Mouse (Mus musculus) left cerebral cortex, postnatal 14 days (tissue): ENCODE measurements around the gene Afmid. TPM values are rescaled to one million over a fixed set of nuclear protein-coding genes. Genes with fewer than 3 reads are reported as not detected.
A peak's percentile ranks its signal among the peaks of the same experiment; 100 is the strongest.

Source experiments
- DNase-seq, 2 experiments: peaks; one replicate each; pipeline ENCODE4 v3.0.0; 2021 to 2022; ENCODE audit warnings: low spot score in 2 of 2, mixed read lengths in 1 of 2
- intact Hi-C: fragments of 180-260 bp; cut with DNase I; formaldehyde crosslinking; loops from one replicate; pipeline ENCODE4 v1.15.1; 2025
- total RNA-seq, 2 experiments: library from RNA; stranded (reverse); gene quantifications; 2 replicates each; pipeline ENCODE4 v1.2.3; 2021

The Afmid gene
- total RNA-seq, 2 experiments from 2014 or later, result 7.0 to 8.4 TPM

- no peak for DNase-seq
- intact Hi-C loops, result no loop called here
Observed at GRCm38 (mm10) chr11:117840910-117841309, 15.2 kb downstream of the Afmid start.

- intact Hi-C loops, result no loop called here
- no peak for DNase-seq
Observed at GRCm38 (mm10) chr11:117843434-117843833, 17.7 kb downstream of the Afmid start.

GRCm38 (mm10) chr11:117844997-117845396, 19.3 kb downstream of the Afmid start:
- intact Hi-C loops, result no loop called here
- no peak for DNase-seq

- intact Hi-C loops, result no loop called here
- no peak for DNase-seq
Observed at GRCm38 (mm10) chr11:117845651-117846050, 19.9 kb downstream of the Afmid start.

- DNase-seq, result no peak
- intact Hi-C loops, result no loop called here
Observed at GRCm38 (mm10) chr11:117846640-117847039, 20.9 kb downstream of the Afmid start.

GRCm38 (mm10) chr11:117847593-117848215, 22.0 kb downstream of the Afmid start:
- intact Hi-C loops, result no loop called here
- DNase-seq, result no peak

- peak in 1 of 2 experiments; percentile 25 for DNase-seq
- intact Hi-C loops, result no loop called here
Observed at GRCm38 (mm10) chr11:117848271-117848984, 22.7 kb downstream of the Afmid start.

- intact Hi-C loops, result no loop called here
- peak; percentile 97 for DNase-seq
Observed at GRCm38 (mm10) chr11:117848985-117849671, 23.4 kb downstream of the Afmid start, which contains the start of gene Birc5. TSS of gene Birc5 (plus strand) at chr11:117849251.

GRCm38 (mm10) chr11:117852875-117853274, 27.2 kb downstream of the Afmid start:
- DNase-seq, result no peak
- intact Hi-C loops, result no loop called here

GRCm38 (mm10) chr11:117854241-117854640, 28.5 kb downstream of the Afmid start:
- no peak for DNase-seq
- intact Hi-C loops, result no loop called here

- DNase-seq, result no peak
- intact Hi-C loops, result no loop called here
Observed at GRCm38 (mm10) chr11:117855360-117855759, 29.6 kb downstream of the Afmid start.

- no peak for DNase-seq
- intact Hi-C loops, result no loop called here
Observed at GRCm38 (mm10) chr11:117855975-117856374, 30.3 kb downstream of the Afmid start.

GRCm38 (mm10) chr11:117857462-117857861, 31.7 kb downstream of the Afmid start:
- DNase-seq, result no peak
- intact Hi-C loops, result no loop called here

- DNase-seq, result no peak
- intact Hi-C loops, result no loop called here
Observed at GRCm38 (mm10) chr11:117858392-117858791, 32.7 kb downstream of the Afmid start.

- intact Hi-C loops, result no loop called here
- DNase-seq, result no peak
Observed at GRCm38 (mm10) chr11:117860601-117861000, 34.9 kb downstream of the Afmid start, which contains the start of gene Tmem235. TSS of gene Tmem235 (plus strand) at chr11:117860752.

GRCm38 (mm10) chr11:117863174-117863856, 37.6 kb downstream of the Afmid start:
- DNase-seq, result no peak
- intact Hi-C loops, result no loop called here

GRCm38 (mm10) chr11:117864805-117865204, 39.1 kb downstream of the Afmid start:
- no peak for DNase-seq
- intact Hi-C loops, result no loop called here

GRCm38 (mm10) chr11:117865988-117866387, 40.3 kb downstream of the Afmid start:
- intact Hi-C loops, result no loop called here
- no peak for DNase-seq

GRCm38 (mm10) chr11:117870688-117871365, 45.1 kb downstream of the Afmid start:
- DNase-seq, result peak; percentile 86
- intact Hi-C loops, result loop anchor here (2.0 to 10.0 kb wide), 3 partner anchors 150 to 344 kb away; no protein-coding TSS in a partner anchor
